Mouse (Mus musculus): ENCODE data around the gene Zbtb42.

- TF ChIP-seq ZNF384 (IDR thresholded peaks at IDR 0.05; ENCODE audit: low read depth, low read length) = no peak
- TF ChIP-seq ZC3H11A (IDR thresholded peaks at IDR 0.05; ENCODE audit: borderline replicate concordance, low read depth, low read length) = no peak
These were observed 684 bp downstream of the Zbtb42 start for GRCm38 (mm10) chr12:112679027-112679996.

Measured in ES-E14 (cell line).